Mouse (Mus musculus) lung, postnatal 0 days (tissue): ENCODE measurements around the gene Spaca3.

ENCODE experiments used
- CTCF ChIP-seq: IDR thresholded peaks from 2 replicates; pipeline ENCODE4 v1.5.1; 2016; ENCODE audit warnings: antibody characterized with exemption, mild to moderate bottlenecking
- EP300 ChIP-seq: IDR thresholded peaks from 2 replicates; pipeline ENCODE4 v1.6.1; 2016; ENCODE audit warnings: antibody characterized with exemption, mild to moderate bottlenecking, control low read depth

DNA sequence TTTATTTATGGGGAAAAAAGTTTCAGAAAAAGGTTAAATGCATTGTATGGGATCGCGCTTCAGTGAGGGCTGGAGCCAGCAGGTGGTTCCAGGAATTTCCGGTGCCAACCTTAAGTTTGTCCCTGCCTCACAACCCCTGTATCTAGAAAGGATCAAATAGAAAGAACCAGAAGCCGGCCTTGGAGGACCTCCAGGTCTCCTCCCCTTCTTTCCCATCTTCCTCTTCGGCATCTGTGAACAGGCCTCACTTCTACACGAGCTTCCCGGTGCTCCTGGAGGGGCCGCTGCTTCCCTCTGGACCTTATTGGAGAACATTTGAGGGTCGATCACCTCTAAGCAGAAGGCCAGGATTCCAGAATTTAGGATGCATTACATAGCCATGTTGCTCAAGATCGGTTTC lies 45.3 kb downstream of the Spaca3 start:
- TF ChIP-seq CTCF (no peak), EP300 (no peak)
